Mouse (Mus musculus): ENCODE results near the gene Il1f9. TPM values are rescaled to one million over a fixed set of nuclear protein-coding genes. Genes with fewer than 3 reads are reported as not detected.

Il1f9 gene
- not detected for polyA plus RNA-seq (2017; shearing (Covaris generic))

GRCm38 (mm10) chr2:24186176-24186575 is at the start of gene Il1f9:
Gene Il1f9, plus strand, starts transcription at chr2:24186476.

GRCm38 (mm10) chr2:24152861-24153260 is 33.4 kb upstream of the Il1f9 start, which contains the start of gene Il1f8:
Gene Il1f8, plus strand, starts transcription at chr2:24153161.

GRCm38 (mm10) chr2:24215118-24215517 is 28.8 kb downstream of the Il1f9 start, which contains the start of gene Il1f6:
Gene Il1f6, plus strand, starts transcription at chr2:24215418.

Other genes starting within 250 kb of the Il1f9 start
- gene Hnmt, start 137.1 kb upstream of the Il1f9 start, polyA plus RNA-seq (2017; shearing (Covaris generic)) = not detected
- gene Tbpl2, start 89.9 kb upstream of the Il1f9 start, polyA plus RNA-seq (2017; shearing (Covaris generic)) = not detected
- gene Il1f8, start 33.3 kb upstream of the Il1f9 start, polyA plus RNA-seq (2017; shearing (Covaris generic)) = not detected
- not detected for gene Il1f6, start 28.9 kb downstream of the Il1f9 start, polyA plus RNA-seq (2017; shearing (Covaris generic))
- not detected for gene Il1f5, start 90.5 kb downstream of the Il1f9 start, polyA plus RNA-seq (2017; shearing (Covaris generic))
- not detected for gene Il1f10, start 104.7 kb downstream of the Il1f9 start, polyA plus RNA-seq (2017; shearing (Covaris generic))
- 2.5 TPM for gene Il1rn, start 150.4 kb downstream of the Il1f9 start, polyA plus RNA-seq (2017; shearing (Covaris generic))
- gene Psd4, start 181.1 kb downstream of the Il1f9 start, polyA plus RNA-seq (2017; shearing (Covaris generic)) = 210 TPM